ENCODE assay signal across 8 mouse cellular contexts in genomic region chr4:144949441-144950326, GRCm38 (mm10). TPM values are rescaled to one million over a fixed set of nuclear protein-coding genes. Genes with fewer than 3 reads are reported as not detected.
DNase-seq lines count a peak whose midpoint lies in the region; ATAC-seq and TF ChIP-seq lines count a peak whose summit lies in the region.

No protein-coding gene starts in this region.

- no peak for TF ChIP-seq CTCF in Patski (IDR thresholded peaks at IDR 0.05)
- TF ChIP-seq CTCF in testis, adult 2 months (IDR thresholded peaks at IDR 0.05; ENCODE audit: control insufficient read depth, insufficient read depth, insufficient replicate concordance, low read depth, low read length), result no peak

- peak; percentile 90 for ATAC-seq in Patski
- peak; percentile 81 for ATAC-seq in hindbrain, embryonic 11.5 days (ENCODE audit: low FRiP score)
- peak; percentile 67 for ATAC-seq in limb, embryonic 14.5 days (ENCODE audit: low FRiP score, low read depth)
- peak; percentile 57 for ATAC-seq in midbrain, embryonic 13.5 days

- WGBS in hindbrain, embryonic 11.5 days, result 12% methylated on average over 9 of the region's 9 CpGs
- WGBS in limb, embryonic 14.5 days, result 21% methylated on average over 9 of the region's 9 CpGs
- 20% methylated on average over 9 of the region's 9 CpGs for WGBS in midbrain, embryonic 13.5 days

- no peaks in the 10 kb centered on the region; the same call in 1 of the 2 replicates for H3K4me1 ChIP-seq in hindbrain, embryonic 11.5 days (replicated peaks; ENCODE audit: control insufficient read depth, insufficient read depth, low read length)
- peaks cover 14% of the 10 kb centered on the region for H3K4me1 ChIP-seq in limb, embryonic 14.5 days (ENCODE audit: control insufficient read depth, insufficient read depth, low read length)
- peaks cover 4% of the 10 kb centered on the region; the same call in 1 of the 2 replicates for H3K4me1 ChIP-seq in midbrain, embryonic 13.5 days (replicated peaks)
- H3K4me1 ChIP-seq in testis, adult 2 months (ENCODE audit: control insufficient read depth, insufficient read depth, low read length), result peaks cover 10% of the 10 kb centered on the region

- POLR2A ChIA-PET in Patski (lab: Charles Lee), result interaction anchor here (0.6 to 3.1 kb wide), 16 partner anchors 14 to 64 kb away, joined by 3 to 42 read pairs (median 3); partner anchors contain the start of gene Dhrs3

- CTCF ChIA-PET in Patski (lab: Charles Lee), result interaction anchor here (1.0 to 2.8 kb wide), 14 partner anchors 10 to 64 kb away, joined by 3 to 12 read pairs (median 4); partner anchors contain the start of gene Dhrs3

- H3K9ac ChIP-seq in hindbrain, embryonic 11.5 days (ENCODE audit: low read depth, low read length), result no peak overlapping the region
- no peak overlapping the region for H3K9ac ChIP-seq in limb, embryonic 14.5 days (ENCODE audit: low read depth, low read length, severe bottlenecking)
- no peak overlapping the region for H3K9ac ChIP-seq in midbrain, embryonic 13.5 days (replicated peaks)

- no peak for TF ChIP-seq POLR2A in limb, embryonic 14.5 days (IDR thresholded peaks at IDR 0.05; ENCODE audit: borderline replicate concordance, extremely low read depth, insufficient read depth, insufficient read length)
- TF ChIP-seq POLR2A in testis, adult 2 months (IDR thresholded peaks at IDR 0.05; ENCODE audit: control insufficient read depth, low read depth, low read length), result 0 out of 2 replicates have a peak, but pooled peaks have one; percentile 29

- H3K36me3 ChIP-seq in hindbrain, embryonic 11.5 days (ENCODE audit: control insufficient read depth, insufficient read depth, low read length), result no peaks in the 10 kb centered on the region
- H3K36me3 ChIP-seq in limb, embryonic 14.5 days (ENCODE audit: control insufficient read depth, insufficient read depth, low read length), result no peaks in the 10 kb centered on the region
- H3K36me3 ChIP-seq in midbrain, embryonic 13.5 days, result no peaks in the 10 kb centered on the region
- H3K36me3 ChIP-seq in testis, adult 2 months (ENCODE audit: control insufficient read depth, insufficient read depth, low read length), result no peaks in the 10 kb centered on the region

- in situ Hi-C loops in Patski (cut with MboI; ENCODE audit: low pct_unique_long_range_greater_than_20kb), result loop anchor here (5.0 kb wide), 1 partner anchor 48 kb away; no protein-coding TSS in a partner anchor

- H3K9me3 ChIP-seq in hindbrain, embryonic 11.5 days (ENCODE audit: control insufficient read depth, low read length), result no peaks in the 10 kb centered on the region
- no peaks in the 10 kb centered on the region for H3K9me3 ChIP-seq in limb, embryonic 14.5 days (ENCODE audit: control insufficient read depth, low read length)
- no peaks in the 10 kb centered on the region for H3K9me3 ChIP-seq in midbrain, embryonic 13.5 days

- peak; percentile 98 for DNase-seq in Patski (ENCODE audit: low read depth, low spot score)
- DNase-seq in cerebellum, adult 8-10 months, result peak; percentile 26
- DNase-seq in forelimb bud, embryonic 11.5 days (ENCODE audit: low read depth, low spot score), result peak; percentile 66
- DNase-seq in hindbrain, embryonic 11.5 days (ENCODE audit: low spot score), result peak; percentile 52
- DNase-seq in limb, embryonic 14.5 days (ENCODE audit: low spot score), result peak; percentile 48
- no peak for DNase-seq in left cerebral cortex, adult 8-10 months (ENCODE audit: low spot score in 2 of 2)

- H3K4me2 ChIP-seq in hindbrain, embryonic 11.5 days (replicated peaks; ENCODE audit: low read depth, low read length), result no peak overlapping the region
- H3K4me2 ChIP-seq in limb, embryonic 14.5 days (replicated peaks; ENCODE audit: low read depth, low read length, severe bottlenecking), result no peak overlapping the region
- no peak overlapping the region for H3K4me2 ChIP-seq in midbrain, embryonic 13.5 days (replicated peaks)

- H3K27me3 ChIP-seq in Patski, result no peaks in the 10 kb centered on the region
- H3K27me3 ChIP-seq in hindbrain, embryonic 11.5 days (ENCODE audit: control insufficient read depth, insufficient read depth, low read length), result no peaks in the 10 kb centered on the region
- H3K27me3 ChIP-seq in limb, embryonic 14.5 days (ENCODE audit: control insufficient read depth, insufficient read depth, low read length), result no peaks in the 10 kb centered on the region
- no peaks in the 10 kb centered on the region for H3K27me3 ChIP-seq in midbrain, embryonic 13.5 days
- no peaks in the 10 kb centered on the region for H3K27me3 ChIP-seq in testis, adult 2 months (ENCODE audit: control insufficient read depth, insufficient read depth, low read length)

- no peak overlapping the region for H3K4me3 ChIP-seq in hindbrain, embryonic 11.5 days (ENCODE audit: low read depth, low read length)
- no peak overlapping the region for H3K4me3 ChIP-seq in limb, embryonic 14.5 days (replicated peaks; ENCODE audit: low read length)
- no peak overlapping the region for H3K4me3 ChIP-seq in midbrain, embryonic 13.5 days (replicated peaks)
- H3K4me3 ChIP-seq in testis, adult 2 months (ENCODE audit: control insufficient read depth, low read depth, low read length), result no peak overlapping the region

- no peak overlapping the region for H3K27ac ChIP-seq in hindbrain, embryonic 11.5 days (ENCODE audit: low read depth, low read length)
- peak overlapping the region; percentile 46; the same call in 1 of the 2 replicates for H3K27ac ChIP-seq in limb, embryonic 14.5 days (replicated peaks; ENCODE audit: low read depth, low read length)
- no peak overlapping the region for H3K27ac ChIP-seq in midbrain, embryonic 13.5 days
- H3K27ac ChIP-seq in testis, adult 2 months (ENCODE audit: control insufficient read depth, insufficient read depth, low read depth, low read length), result peak overlapping the region; percentile 66

RNA-seq across cellular contexts. Expression of gene Dhrs3, which starts 57.1 kb away (rescaled TPM):
- polyA plus RNA-seq in Patski (2021), result 281 TPM
- polyA plus RNA-seq in hindbrain, embryonic 11.5 days (2014; fragmentation: Nextera tagmentation; extraction: Ambion mirVana), result 21.5 and 36.4 TPM in 2 replicates
- 69.7 and 80.0 TPM in 2 replicates for polyA plus RNA-seq in limb, embryonic 14.5 days (2012; rRNA removed)
- polyA plus RNA-seq in limb, embryonic 14.5 days (2014; fragmentation: Nextera tagmentation; extraction: Ambion mirVana), result 121 and 134 TPM in 2 replicates
- polyA plus RNA-seq in midbrain, embryonic 13.5 days (2015; fragmentation: Nextera tagmentation; extraction: Ambion mirVana), result 21.3 and 23.9 TPM in 2 replicates
- 8.9 and 10.4 TPM in 2 replicates for polyA plus RNA-seq in testis, adult 2 months (2012; rRNA removed)
- 10 to 100 TPM; 30.2 to 35.8 (median 32.5) TPM for total RNA-seq in left cerebral cortex, adult 8-10 months (2022)

Comparison
In these comparisons a context has a peak if more than half of its experiments do, and no peak if none do; other contexts are left out.
1. DNase-seq: peak in Patski (single experiment), cerebellum, adult 8-10 months (single experiment), forelimb bud, embryonic 11.5 days (single experiment), hindbrain, embryonic 11.5 days (single experiment) and limb, embryonic 14.5 days (single experiment); none in left cerebral cortex, adult 8-10 months (0 of 2).
2. H3K27ac ChIP-seq: peak in limb, embryonic 14.5 days (single experiment) and testis, adult 2 months (single experiment); none in hindbrain, embryonic 11.5 days (single experiment) and midbrain, embryonic 13.5 days (single experiment).
3. Peak in every context shown above with its lines, with median percentiles within 50 percentile points of each other: ATAC-seq.